Mouse (Mus musculus) layer of hippocampus, adult 9-10 months (tissue): ENCODE data around the gene Tox2.
A peak's percentile ranks its signal among the peaks of the same experiment; 100 is the strongest.

Experiments used
- DNase-seq: peaks from one replicate; pipeline ENCODE4 v3.0.0; 2022; ENCODE audit warnings: low spot score

Tox2 gene

DNA sequence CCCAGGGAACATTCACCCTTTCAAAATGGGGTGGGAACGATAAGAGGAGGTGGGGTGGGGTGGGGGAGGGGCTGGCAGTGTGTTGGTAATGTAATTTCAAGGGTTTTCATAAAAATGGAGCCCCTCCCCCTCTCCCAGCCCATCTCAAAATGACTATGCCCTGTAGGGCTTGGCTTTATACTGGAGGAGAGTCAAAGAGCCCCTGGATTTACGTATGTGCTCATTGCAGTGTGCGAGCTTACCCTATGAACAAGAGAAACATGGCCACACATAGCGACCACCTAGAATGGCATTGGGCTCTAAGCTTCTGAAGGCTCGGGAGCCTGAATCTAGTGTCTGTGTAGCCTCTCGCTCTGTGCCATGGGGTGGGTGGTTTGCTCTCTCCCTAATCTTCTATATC is 51.3 kb downstream of the Tox2 start:
- DNase-seq: no peak

DNA sequence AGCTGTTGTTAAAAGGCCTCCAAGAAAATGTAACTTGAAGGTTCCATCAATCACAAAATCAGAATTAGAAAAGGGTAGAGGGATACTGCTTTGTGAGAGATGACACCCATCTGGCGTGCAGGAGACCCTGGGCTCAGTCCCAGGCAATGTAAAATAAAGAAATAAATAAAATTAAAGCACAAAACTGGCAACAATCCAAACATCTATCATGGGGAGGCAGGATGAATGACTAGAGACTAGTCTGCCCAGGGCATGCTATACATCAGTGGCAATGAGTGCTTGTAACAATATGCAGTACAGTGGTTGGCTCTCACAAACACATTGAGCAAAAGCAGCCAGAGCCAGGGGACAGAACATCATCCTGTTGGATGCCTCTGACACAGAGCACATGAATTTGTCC is 53.8 kb downstream of the Tox2 start:
- no peak for DNase-seq

DNA sequence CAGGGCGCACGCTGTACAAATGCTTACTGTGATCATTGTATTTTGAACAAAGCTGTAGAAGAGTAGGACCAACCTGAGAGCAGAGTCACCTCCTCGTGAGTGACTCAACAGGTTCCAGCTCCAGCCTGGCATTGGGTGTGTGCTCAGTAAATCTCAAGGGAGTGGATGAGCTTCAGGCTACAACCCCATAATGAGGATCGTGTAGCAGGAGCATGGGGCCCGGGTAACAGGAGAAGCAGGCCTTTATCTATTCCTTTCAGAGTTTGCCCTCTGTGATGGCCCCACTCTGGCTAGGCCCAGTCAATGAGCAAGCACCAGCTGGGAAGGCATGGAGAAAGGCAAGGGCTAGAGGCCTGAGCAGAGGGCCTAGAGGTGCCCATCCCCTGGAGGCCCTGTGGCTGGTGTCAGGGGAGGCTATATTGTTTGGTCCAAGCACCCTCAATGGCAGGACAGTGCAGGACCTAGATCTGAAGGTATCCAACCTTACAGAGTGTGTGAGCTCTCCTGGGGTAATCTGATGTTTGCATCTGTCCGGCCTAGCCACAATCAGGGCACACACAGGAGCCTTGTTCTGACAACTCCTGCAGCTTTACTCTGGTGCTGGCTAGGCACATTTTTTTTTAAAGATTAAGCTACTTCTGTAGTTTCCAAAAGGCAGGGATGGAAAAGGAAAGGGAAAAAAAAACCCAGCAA is 58.6 kb downstream of the Tox2 start:
- no peak for DNase-seq

DNA sequence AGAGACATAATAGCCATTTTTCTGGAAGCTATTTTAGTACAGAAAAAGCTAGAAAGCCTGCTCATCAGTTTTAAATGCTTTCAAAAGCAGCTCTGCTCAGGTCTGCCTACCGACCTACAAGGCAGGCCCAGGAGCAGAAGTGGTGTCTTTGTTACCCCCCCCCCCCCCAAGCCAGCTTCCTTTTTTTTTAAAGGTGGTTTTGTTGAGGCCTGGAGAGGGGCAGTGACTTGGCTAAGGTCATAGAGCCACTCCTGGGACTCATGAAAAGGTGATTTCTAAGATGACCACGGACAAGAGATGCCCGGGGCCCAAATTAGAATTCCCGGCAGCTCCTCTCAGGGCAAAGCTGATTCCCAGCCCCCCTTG is 59.1 kb downstream of the Tox2 start:
- DNase-seq: no peak

DNA sequence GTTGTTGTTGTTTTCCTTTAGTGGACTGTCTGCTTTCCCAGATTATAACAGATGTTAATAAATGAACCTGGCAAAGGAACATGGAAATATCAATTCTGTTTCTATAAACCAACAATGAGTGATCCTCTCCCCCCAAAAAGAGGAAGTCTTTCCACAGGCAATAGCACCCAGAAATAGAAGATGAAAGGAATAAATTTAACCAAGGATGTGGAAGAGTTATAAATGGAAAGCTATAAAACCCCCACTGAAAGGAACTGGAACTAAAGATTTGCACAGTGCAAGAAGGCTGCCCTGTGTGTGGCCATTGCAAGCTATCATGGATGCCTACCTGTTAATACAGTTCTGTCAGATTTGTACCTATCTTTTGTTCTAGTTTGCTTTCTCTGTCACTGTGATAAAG is 64.2 kb downstream of the Tox2 start:
- DNase-seq: no peak

DNA sequence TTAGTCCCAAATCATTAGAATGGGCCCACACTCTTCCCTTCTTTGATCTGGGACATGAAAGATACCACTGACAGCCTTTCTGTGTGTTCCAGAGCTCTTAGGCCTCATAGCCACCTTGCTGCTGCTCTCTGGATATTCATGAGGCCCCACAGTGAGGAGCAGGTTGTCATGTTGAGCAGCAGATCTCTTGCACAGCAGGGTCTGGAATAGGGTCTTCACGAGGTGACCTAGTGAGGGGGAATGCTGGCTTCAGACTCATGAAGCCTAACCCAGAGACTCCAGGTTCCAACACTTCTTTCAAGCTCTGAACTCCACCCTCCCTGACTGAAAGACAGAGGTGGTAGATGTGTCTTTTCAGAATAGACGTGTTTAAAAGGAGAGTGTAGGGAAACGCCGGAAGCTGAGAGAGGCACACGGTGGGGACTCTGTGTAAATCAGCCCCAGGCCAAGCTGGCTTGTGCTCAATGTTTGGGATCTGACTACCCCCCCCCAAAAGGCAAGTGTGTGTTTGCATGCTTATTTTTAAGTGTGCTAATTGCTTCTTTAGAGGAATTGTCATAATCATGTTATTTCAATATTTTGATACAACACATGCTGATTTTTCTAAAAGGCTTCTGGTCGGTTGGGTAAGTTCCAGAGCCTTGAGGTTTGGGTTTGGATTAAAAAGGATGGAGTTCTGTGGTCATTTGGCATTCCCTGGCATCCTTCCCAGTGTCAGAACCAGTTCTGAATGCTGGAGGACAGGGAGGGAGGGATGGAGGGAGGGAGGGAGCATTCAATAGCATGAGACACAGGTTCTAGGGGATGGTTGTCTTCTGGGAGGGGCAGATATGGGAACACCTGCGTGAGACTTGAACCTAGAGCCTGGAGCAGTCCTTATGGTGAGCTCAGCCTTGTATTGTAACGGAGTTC is 68.9 kb downstream of the Tox2 start:
- no peak for DNase-seq

DNA sequence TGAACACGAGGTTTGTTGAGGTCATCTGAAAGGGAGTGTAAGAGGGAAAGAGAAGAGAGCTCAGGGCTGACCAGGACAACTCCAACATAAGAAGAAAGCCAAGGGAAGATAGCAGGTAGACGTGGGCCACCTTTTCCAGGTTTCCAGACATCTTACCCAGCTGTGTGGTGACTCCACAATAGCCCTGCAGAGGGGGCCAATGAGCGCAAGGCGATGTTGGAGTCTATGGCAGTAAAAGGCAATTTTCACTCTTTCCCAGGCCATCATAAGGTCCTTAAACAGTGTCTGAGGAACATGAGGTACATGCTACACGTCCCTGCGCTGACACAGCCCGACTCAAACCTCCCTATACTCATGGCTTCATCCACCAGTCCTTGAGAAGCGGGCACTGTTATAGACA is 70.9 kb downstream of the Tox2 start:
- no peak for DNase-seq

DNA sequence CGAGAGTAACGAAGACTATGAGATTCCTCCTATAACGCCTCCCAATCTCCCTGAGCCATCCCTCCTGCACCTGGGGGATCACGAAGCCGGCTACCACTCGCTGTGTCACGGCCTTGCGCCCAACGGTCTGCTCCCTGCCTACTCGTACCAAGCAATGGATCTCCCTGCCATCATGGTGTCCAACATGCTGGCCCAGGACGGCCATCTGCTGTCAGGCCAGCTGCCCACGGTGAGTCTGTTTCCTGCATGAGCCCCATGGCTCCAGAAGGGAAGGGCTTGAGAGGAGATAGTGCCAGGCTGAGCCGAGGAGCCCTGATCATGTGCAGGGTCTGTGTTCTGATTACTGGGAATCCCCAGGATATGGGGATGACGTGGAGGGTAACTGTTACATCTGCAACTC is 73.1 kb downstream of the Tox2 start:
- no peak for DNase-seq

DNA sequence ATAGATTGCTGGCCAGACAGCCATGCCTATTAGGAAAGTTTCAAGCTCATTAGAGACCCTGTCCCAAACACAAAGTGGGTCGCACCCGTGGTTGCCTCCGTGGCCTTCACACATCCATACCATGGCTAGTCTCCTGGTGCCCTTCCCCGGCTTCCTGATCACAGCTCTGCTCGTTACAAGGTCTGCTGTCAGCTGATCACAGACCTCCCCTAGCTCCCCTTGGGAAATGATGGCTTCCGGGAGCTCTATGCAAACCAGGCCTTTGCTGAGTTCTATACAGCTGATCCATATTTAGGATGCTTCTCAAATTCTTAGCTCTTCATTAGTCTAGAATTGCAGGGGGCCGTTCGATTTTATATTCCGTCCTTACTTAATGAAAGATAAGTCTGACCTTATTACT is 75.1 kb downstream of the Tox2 start:
- no peak for DNase-seq

DNA sequence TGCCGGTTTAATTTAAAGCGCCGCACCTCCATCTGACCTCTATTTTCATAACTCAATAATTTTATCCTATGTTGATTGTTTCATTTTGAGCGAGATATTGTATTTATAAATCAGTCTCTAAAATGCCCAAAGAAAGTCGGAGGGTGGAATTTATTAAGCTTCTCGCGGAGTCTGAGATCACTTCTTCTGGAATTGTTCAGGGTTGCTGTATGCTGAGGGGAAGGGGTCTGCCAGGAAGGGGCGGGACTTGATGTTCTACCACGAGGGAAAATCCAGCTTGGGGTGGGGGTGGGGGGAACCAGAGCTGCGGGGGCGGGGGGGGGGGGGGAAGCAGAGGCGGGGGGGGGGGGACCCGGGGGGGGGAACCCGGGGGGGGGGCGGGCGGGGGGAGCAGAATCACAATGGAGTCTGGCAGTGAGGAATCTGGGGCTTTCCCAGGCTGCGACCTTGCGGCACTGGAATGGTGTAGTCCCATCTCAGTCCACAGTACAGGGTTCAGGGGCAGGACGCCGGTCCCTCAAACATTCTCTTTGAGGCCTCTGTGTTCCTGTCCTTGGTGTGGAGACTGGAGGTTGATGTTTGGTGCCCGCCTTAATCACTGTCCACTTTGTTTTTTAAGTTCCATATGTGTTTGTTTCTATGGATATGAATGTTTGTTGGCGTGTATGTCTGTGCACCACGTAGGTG is 77.9 kb downstream of the Tox2 start:
- no peak for DNase-seq

DNA sequence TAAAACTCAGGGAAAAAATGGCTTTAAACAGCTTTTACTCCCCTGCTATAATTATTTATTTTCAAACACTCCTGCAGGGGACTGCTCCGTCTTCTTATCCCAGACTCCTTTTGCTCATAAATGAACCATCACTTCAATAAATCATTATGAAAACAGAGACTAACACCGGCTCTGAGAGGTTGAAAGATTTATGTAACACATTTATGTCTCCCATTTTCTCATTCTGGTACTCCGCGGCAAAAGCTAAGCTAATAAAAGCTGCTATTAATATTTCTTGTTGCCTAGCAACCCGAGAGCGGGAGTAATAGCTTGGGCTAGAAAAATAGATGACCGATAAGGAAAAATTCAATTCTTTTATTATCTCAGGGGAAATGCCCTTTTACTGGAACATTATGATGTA is 81.9 kb downstream of the Tox2 start:
- DNase-seq: peak; percentile 35

DNA sequence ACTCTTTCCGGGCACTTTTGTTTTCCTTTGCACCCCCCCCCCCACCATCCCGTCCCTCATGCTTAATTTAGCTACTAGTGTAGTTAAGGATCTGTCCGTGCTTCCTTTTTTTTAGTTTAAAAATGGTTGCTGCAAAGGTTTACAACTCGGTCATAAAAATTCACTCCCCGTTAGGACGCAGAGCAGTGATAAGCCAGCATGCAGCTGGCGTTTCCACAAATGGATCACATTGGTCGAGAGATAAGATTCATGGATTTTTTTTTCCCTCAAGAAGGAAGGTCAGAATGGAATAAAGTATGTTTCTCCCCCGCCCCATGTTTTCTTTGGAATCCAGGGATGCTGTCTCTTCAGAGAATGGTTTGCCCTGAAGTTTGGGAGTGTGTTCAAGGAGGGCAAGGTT is 82.4 kb downstream of the Tox2 start:
- DNase-seq: no peak

DNA sequence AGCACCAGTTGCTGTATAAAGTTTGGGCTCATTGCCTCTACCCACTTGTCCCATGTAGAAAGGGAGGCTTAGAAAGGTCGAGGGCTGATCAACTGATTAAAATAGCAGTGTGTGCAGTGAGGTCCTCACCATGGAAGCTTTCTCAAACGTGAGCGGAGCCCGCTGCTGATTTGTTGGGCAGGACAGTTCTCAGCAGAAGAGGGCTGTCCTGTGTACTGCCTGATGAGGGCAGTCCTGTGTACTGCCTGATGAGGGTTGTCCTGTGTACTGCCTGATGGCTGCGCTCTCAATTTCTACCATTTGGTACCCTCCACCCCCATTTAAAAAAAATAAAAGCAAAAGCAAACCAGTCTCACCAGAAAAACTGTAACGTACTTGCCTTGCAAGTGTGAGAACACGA is 82.8 kb downstream of the Tox2 start:
- no peak for DNase-seq

DNA sequence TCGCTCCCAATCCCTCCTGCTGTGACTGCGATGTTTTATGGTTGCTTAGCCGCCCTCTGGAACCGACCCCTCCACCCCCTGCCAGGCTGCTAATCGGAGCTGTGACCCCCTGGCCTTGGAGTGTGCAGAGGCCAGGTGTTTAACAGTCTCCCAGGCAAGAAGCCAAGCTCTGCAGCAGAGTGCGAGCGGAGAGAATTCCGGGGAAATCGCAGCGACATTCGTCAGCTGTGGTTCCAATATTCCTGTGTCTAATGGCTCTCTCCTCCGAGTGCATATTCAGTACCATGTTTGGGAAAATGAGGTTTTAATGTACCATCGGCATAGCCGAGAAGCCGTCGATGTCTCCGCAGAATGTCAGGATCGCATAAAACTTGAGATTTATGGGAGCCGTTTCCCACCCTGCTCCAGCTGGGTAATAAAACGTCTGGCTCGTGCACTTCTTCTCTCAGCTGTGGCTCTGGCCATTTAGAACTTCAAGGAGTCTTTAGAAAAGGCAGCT is 86.0 kb downstream of the Tox2 start:
- DNase-seq: no peak

DNA sequence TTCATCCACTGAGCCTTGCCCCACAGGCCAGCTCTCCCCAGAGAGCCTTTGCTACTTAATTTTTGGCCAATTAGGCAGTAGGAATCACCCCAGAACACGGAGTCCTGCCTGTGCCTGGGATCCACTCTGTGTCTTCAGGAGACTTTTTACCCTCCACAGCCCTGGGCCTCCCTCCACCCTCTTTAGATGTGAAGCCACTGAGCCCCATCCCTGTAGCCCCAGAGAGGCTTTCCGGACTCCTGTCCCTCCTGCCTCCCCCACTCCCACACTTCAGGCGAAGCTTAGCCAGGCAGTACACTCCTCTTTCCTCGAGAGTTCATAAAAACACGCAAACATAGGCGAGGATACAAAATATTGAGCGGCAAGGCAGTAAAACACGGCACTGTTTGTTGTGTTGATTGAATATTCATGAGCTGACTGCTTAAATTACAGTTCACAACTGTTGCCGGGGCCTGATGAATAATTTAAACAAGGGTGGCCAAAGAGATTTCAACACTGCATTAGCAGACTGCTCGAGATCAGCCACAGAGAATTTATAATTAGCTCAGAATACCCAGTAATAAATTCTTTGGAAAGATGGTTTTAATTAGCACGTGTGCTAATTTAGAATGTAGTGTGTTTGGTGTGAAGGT is 94.2 kb downstream of the Tox2 start:
- DNase-seq: no peak

DNA sequence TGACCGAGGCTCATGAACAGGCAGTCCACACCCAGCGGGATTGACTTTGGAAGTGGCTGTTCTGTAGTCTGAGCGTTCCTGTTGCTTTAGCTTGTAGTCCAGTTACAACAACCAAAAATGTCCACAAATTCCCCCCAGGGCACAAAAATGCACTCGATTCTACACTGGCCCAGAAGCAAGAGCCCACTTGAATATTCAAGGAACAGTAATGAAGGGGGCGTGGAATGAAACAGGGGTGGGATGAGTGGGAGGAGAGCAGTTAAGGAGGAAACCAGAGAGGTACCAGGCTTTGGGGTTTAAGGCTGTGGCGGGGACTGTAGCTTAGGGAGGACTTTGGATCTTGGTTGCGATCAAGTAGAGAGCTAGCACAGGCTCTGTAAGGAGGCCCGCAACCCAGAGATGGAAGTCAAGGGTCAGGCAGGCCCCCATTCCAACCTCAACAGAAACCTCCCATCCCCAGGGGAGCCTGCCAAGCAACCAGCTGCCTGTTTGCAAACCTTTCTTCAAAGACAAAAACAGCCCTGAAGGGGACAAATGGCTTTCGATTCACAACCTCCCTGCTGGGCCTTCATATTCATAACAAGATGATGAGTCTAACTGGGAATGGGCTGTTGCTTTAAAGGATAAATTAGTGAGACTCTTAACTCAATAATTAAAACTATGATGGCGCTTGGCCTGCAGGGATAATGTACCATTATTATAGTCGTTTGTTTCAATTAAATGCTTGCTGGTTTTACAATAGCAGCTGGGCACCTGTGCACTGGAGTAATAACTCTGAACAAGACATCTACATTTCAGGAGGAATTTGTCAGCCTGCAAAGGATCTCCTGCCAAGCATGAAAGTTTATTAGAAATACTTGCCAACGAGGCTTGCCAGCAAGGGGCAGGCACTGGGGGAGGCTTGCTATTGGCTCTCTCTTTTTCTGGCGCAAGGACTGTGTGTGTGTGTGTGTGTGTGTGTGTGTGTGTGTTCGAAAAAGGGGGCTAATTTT is 97.4 kb downstream of the Tox2 start:
- no peak for DNase-seq

DNA sequence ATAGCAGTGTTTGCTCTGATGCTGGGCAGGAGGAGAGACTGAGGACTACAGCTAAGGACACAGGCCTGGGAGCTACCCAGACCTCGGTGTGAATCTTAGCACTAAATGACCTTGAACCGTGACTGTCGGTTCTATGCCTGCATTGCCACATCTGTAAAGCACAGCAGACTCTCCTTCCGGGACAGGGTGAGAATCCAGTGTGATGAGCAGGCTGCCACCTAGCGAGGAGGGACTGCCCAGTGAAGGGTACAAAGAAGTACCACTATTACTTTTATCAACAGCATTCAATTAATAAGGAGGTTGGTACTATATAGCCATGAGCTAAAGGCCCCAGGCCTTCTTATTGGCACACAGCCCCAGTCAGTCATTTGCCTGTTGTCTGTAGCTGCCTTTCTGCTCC is 98.7 kb downstream of the Tox2 start:
- no peak for DNase-seq

DNA sequence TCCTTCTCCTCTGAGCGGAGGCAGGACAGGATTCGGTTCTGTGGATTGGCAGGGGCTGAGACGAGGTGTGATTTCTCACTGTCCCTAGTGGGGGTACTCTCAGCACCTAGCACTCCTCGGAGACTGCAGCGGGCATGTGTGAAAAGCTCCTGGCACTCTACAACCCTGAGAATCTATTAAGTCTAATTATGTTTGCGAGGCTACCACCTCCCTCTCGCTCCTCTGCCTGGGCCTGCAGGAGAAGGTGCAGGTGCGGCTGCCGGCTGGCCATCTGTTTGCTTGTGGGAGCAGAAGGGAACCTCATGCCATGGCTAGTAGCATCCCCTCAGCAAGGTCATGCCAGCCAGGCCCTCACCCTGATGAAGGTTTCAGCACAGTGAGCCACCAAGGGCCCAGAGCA is 100.1 kb downstream of the Tox2 start:
- DNase-seq: no peak

DNA sequence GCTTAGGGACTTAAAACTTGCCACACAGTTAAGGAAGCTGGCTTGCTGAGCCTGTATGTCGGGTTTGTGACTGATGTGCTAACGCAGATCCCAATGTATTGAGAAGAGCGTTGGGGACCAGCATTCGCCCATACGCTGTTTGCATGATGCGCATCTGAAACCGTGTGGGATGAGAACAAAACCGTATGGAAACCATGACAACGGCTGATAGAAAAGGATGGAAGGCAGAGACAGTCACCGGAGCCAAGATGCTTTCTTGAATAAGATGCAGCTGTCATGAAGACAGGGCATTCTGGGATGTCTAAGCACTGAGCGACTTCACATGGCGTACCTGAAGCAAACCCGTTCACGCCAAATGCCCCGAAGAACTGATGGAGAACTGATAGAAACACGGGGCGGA is 106.5 kb downstream of the Tox2 start:
- peak; percentile 30 for DNase-seq

DNA sequence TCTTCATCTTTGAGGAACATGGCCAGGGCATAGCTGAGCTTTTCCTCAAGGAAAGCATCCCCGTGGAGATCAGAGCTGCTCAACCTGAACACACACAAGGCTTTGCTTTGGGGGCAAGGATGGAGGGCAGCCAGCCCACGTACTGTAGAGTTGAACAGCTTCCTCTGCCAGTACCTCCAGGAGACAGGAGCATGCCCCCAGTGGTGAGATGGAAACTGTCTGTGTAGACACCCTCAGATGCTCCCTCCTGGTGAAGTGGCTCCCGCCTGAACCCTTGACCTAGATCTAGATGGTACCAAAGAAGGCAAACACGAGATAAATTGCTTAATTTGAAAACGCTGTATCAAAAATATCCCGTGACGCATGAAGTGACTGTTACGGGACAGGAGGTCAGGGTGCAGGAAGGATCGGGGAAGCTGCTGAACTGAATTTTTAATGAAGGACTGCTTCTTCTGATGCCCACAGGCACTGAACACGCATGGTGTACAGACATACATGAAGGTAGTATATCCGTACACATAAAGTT is 107.3 kb downstream of the Tox2 start:
- no peak for DNase-seq

DNA sequence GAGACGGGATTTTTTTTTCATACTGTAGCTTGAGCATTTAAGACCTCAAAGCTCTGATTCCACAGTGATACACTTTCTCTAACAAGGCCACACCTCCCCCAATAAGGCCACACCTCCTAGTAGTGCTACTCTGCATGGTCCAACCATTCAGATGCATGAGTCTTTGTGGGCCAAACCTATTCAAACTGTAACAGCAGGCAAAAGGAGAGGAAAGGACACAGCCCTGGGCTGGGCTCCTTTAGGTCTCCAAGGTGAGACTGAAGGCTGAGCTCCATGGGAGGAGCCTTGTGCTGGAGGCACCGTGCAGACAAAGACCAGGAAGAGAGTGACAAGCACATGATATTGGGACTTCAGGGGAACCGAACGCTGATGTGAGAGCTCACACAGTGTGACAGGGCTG is 114.4 kb downstream of the Tox2 start:
- DNase-seq: no peak
